Mouse (Mus musculus) layer of hippocampus, adult 8-10 months (tissue): ENCODE measurements around the gene Wtap. TPM values are rescaled to one million over a fixed set of nuclear protein-coding genes. Genes with fewer than 3 reads are reported as not detected.
"Not testable (repeated sequence)": the region's sequence is repeated elsewhere in the genome, so short reads cannot be mapped to it uniquely, and the experiment has no call there.

Experiments used
- DNase-seq, 2 experiments: peaks; one replicate each; pipeline ENCODE4 v3.0.0; 2022; ENCODE audit warnings: low spot score in 2 of 2
- total RNA-seq, 4 experiments: library from RNA; stranded (reverse); gene quantifications; 2 replicates each; pipeline ENCODE4 v1.2.4; 2022

The Wtap gene
- 10 to 100 TPM; 54.6 to 58.4 (median 55.5) TPM for total RNA-seq

DNA sequence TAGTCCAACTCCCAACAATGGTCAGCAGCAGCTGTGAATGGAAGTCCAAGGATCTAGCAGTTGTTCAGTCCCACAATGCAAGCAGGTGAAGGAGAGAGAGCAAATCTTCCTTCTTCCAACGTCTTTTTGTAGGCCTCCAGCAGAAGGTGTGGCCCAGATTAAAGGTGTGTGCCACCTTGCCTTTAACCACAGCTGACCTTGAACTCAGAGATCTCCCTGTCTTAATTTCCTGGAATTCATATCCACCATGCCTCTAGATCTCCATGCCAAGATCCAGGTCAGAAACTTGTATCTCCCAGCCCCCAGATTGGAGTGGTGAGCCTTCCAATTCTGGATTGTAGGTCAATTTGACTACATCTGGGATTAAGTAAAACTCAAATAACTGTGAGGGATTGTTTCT, at the start of gene Wtap:
TSS of gene Wtap (minus strand) at position 101 of the 400 bp plus-strand sequence.
- DNase-seq: no peak

DNA sequence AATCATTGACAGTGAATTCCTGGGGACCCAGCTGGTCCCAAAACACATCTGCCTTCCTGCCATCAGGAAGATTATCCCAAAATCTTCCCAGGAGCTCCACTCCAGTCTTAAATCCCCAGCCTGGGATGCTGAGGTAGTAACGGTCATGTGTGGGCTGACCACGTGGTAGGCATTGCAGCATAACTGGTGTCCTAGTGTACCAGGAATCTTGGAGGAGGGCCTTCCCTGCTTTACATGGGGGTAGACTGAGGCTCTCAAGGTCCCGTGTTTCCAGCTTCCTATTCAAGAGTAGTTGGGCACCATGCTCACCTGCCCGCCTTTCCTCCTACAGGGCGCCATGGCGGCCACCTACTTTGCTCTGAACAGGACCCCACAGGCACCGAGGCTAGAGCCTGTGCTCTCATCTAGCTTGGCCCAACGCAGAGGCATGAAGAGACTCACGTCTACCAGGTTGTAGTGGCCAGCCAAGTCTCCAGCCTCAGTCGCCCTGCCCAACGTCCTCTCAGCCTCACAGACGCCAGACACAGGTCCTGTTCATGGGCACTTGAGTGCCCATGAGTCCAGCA, 42.7 kb upstream of the Wtap start:
- DNase-seq: not testable (repeated sequence)

DNA sequence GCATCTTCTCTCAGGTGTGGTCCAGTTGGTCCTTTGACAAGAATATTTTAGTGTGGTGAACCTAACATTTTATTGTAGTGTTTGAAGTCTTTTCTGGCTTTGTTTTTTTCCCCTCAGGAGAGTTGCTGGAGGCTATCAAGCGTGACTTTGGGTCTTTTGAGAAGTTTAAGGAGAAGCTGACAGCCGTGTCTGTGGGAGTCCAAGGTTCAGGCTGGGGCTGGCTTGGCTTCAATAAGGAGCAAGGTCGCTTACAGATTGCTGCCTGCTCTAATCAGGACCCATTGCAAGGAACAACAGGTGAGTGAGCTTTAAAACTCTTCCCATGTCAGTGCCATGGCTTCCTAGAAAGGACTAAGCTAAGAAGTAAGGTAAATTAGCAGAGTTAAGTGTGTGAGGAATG, 19.3 kb upstream of the Wtap start:
- no peak for DNase-seq

DNA sequence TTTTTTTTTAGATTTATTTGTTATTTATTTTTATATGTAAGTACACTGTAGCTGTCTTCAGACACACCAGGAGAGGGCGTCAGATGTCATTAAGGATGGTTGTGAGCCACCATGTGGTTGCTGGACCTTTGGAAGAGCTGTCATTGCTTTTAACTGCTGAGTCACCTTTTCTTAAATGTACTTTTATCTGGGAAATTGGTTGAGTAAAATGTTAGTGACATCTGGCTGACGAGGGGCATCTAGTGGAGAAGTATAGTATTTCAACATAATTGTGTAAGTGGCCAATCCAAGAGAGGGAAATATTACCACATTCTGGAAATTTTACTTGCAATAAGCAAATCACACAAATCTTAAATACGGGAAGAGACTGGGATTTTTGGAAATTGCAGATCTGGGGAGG, 15.9 kb upstream of the Wtap start:
- peak in 1 of 2 experiments; percentile 23 for DNase-seq

DNA sequence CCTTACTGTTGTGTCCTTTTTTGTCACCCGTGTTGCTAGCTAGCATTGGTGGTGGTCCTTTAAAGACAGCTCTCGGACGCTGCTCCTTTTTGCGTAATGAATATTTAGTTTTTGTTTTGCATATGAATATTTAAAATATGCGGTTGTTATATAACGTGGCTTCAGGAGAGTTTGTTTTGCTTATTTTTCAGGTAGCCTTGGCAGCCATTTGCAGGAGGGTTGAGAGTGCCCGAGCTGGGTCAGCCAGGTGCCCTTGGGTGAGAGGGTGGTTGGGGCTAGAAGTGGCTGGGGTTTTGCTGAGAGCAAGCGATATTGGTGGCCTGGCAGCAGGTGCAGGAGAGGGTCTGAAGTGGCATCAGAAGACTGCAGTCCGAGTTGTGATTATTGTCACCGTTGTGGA, 14.6 kb upstream of the Wtap start:
- peak in 1 of 2 experiments; percentile 18 for DNase-seq

DNA sequence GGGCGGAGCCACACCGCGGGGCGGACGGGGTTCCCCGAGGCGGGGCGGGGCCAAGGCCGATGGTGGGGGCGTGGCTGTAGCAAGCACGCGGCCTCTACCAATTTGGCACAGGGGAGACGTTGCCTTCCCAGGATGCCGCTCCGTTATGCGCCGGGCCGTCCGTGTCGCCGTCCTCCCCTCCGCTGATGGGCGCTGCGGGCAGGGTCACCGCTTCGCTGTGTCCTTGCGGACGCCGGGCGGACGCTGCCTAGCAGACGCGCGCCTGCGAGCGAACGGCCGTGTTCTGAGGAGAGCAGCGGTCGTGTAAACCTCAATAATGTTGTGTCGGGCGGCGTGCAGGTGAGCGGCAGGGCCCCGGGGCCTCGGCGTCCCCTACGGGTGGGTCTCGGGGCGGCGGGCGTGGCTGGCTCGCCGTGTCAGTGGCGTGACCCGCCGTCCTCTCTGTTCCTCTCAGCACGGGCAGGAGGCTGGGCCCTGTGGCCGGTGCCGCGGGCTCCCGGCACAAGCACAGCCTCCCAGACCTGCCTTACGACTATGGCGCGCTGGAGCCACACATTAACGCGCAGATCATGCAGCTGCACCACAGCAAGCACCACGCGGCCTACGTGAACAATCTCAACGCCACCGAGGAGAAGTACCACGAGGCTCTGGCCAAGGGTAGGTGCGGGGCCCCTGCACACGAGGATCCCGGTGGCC, 13.9 kb upstream of the Wtap start:
- DNase-seq: peak; percentile 96 to 97

DNA sequence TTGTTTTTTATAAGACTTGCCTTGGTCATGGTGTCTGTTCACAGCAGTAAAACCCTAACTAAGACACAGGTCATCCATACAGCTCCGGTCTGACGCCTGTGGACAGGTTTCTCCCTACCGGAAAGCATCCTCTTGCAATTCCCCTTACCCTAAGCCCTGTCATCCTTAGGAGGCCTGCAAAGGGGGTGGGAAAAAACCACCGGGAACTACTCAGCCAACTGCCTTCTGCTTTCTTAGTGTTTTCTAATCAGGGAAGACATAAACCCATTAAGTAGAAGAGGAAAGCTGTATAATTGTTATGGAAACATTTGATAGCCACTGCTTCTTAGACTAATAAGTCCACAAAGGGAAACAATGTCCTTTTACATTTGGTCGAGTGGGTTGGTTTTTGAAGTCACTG, 13.0 kb upstream of the Wtap start:
- DNase-seq: no peak

DNA sequence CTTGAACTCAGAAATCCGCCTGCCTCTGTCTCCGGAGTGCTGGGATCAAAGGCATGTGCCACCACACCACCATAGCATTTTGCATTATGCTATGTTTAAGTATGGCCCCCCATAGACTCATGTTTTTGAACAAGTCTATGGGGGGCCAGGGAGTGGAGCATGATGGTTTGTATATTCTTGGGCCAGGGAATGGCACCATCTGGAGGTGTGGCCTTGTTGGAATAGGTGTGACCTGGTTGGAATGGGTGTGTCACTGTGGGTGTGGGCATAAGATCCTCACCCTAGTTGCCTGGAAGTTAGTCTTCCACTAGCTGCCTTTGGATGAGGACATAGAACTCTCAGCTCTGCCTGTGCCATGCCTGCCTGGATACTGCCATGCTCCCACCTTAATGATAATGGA, 12.6 kb upstream of the Wtap start, which contains the start of gene Sod2:
TSS of gene Sod2 (plus strand) at position 301 of the 400 bp plus-strand sequence.
- not testable (repeated sequence) for DNase-seq

DNA sequence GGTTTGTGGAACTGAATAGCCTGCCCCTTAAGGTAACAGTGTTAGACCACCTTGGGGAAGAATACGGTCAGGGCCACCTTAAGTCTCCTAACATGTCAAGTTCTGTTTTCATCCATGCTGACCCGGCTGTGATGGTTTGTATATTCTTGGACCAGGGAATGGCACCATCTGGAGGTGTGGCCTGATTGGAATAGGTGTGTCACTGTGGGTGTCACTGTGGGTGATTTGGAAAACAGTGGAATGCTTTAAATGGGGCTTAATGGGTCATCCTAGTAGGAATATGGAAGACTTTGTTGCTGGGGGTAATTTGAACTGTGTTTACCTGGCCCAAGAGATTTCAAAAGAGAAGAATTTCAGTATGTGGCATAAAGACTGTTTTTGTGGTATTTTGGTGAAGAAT, 10.5 kb upstream of the Wtap start:
- DNase-seq: not testable (repeated sequence)

DNA sequence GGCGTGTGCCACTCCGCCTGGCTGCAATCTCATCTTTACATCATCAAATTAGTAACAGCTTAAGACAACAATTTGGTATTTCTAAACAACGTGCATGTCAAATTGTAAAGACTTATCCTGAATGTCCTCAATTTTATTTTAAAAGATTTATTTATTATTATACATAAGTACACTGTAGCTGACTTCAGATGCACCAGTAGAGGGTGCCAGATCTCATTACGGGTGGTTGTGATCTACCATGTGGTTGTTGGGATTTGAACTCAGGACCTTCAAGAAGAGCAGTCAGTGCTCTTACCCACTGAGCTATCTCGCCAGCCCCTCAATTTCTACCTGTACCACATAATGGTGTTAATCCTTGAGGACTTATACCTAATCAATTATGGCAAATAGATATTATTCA, 8.3 kb upstream of the Wtap start:
- not testable (repeated sequence) for DNase-seq

DNA sequence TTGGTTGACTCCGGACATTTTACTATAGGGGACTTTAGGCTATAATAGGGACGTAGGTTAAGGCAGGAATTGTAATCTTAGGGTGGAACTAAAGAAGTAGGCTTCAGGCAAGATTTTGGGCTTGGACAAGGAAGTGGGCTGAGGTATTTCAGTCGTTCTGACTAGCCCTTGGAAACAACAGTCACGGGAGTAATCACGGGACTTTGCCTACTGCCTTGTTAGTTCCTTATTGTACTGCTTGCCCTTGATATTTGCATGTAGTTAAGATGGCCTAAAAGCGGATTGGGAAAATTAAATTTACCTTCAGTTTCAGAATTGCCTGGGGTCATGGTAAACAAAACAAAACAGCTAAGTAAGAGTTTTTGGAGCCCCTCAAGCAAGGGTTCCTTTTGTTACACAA, 5.1 kb upstream of the Wtap start:
- DNase-seq: no peak

DNA sequence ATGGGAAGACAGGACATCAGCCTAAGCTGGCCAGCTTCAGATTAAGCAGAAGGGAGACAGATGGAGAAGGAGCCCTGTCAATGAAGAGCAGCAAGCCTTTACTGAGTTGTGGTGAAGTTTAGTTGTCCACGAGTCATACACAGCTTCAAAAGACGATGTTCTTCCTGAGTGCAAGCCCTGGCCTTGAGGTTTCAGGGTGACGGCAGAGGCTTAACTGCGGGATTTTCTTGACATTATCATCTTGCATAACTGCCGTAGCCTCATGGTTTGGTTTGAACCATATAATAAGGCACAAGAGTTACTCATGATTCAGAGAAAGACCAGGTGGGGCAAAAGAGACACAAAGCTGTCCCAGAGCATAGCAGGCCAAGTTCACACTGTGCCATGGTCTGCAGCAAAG, 3.9 kb upstream of the Wtap start:
- no peak for DNase-seq

DNA sequence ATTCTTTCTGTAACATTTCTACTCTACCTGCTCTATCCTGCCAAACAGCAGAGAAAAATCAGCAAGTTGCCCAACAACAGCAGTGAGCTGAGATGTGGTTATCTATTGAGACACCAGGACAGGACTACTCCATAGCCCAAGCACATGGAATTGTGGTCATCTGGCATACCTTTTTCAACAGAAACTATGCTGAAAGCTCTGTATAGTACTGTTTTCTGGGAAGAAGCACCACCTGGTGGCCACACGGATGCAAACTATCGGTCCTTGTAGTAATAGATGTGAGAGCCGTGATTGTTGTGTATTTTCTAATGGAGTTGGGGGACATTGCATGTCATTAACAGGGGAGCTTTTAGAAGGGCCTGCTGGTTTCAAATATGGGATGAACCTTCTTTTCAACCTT, 2.4 kb upstream of the Wtap start:
- peak in 1 of 2 experiments; percentile 59 for DNase-seq

DNA sequence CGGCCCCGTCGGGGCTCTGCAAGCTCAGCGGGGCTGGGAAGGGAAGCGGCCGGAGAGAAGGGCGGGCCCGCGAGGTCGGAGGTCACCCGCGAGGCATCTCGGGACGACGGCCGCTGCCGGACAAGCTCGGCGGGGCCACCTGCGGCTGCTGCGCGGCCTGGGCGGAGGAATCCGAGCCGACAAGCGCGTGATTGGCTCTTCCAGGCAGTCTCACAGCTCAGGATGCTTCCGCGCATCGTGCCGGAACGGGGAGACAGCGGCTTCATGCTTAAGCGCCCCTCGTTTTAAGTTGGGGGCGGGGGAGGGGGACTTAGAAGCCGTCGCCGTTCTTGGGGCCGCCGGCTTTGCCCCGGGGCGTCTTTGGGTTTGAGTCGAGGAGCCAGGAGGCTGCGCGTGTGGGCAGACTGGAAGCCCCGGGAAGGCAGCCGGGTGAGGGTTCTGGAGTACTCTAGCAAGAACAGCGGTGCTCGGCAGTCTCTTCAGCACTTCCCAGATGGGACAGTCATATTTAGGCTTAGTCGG, 1.4 kb downstream of the Wtap start:
- peak; percentile 91 to 92 for DNase-seq

DNA sequence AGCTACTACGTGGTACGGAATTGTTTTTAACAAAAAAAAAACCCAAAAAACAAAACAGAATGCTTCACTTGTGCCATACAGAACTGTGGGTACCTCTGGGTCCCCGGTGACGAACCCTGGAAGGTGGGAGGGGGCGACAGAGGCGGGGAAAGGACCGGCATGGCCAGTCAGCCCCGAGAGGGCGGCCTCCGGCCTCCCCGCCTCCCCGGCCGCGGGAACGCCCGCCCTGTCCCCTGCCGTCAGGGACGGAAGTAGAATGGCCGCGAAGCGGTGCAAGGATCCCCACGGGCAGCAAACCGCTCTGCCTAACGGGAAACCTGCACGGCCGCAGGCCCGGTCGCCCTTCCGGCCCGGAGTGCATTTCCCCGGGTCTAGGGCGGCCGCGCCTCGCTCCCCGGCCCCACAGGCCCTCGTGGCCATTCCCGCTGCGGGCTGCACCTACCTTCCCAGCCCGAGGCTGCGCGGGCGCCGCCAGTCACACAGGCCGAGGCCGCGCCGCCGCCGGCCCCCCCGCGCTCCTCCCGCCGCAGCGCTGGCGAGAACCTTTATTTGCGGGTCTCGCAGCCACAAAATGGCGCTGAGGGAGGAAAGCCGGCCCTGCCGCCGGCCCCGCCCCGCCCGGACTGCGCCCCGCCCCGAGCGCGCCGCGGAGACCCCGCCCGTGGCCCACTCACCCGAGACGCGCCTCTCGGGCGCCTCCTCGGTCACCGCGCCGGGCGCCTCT, 2.2 kb downstream of the Wtap start:
- peak; percentile 66 to 80 for DNase-seq

DNA sequence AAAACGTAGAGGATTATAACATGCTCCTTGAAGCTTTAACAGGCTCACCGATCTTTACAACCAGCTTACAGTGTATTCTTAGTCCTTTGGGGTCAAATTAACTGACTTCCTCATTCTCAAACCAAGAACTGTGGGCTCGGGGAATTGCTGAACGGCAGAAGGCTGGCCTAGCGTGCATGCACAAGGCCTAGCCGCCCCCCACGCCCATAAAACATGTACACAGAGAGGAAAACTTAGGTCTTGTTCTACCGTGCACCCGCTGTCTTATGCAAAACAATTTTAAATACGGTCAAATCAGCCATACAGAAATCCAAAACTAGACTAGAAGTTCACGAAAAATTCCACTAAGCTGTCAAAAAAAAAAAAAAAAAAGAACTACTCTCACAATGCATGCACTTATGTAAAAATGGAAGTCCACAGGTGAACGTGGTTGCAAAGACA, 2.8 kb downstream of the Wtap start:
- DNase-seq: no peak

DNA sequence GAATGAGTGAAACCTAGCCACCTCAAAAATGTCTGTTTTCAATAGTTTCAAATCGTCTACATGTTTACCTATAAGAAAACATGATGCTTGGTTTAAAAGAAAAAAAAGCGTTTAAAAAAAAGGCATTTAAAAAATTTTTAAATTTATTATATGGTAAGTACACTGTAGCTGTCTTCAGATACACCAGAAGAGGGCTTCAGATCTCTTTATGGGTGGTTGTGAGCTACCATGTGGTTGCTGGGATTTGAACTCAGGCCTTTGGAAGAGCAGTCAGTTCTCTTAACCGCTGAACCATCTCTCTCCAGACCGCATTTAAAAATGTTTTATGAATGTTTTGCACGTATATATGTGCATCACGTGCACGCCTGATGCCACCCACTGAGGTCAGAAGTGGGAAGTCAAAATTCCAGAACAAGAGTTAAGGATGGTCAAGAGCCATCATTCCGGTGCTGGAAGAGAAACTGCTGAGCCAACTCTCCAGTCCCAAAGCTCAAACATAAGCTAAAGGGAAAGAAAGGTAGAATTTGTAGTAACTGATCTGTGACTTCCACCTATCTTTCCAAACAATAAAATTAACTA, 3.3 kb downstream of the Wtap start:
- no peak for DNase-seq

DNA sequence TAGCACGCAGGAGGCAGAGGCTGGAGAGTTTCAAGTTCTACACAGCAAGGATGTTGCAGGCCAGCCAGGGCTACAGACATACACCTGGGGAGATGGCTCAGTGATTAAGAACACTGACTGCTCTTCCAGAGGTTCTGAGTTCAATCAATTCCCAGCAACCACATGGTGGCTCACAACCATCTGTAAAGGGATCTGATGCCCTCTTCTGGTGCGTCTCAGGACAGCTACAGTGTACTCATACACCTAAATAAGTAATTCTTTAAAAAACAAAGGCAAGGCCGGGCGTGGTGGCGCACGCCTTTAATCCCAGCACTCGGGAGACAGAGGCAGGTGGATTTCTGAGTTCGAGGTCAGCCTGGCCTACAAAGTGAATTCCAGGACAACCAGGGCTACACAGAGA, 5.9 kb downstream of the Wtap start:
- not testable (repeated sequence) for DNase-seq

DNA sequence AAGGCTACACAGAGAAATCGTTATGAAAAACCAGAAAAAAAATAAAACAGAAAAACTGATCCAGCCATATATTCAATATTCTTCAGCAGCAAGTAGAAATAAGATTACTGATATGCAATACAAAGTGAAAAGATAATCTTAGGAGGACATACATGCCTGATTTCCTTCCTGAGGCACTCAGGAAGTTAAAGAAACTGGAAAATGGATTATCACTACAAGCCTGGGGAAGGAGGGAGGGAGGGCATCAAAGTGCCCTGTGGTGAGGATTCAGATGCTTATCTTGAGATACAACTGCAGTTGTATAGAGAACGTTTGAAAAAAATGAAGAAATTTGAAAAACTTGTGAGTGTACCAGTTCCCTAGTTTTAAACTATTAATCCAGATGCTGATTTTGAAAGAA, 10.0 kb downstream of the Wtap start:
- no peak for DNase-seq

DNA sequence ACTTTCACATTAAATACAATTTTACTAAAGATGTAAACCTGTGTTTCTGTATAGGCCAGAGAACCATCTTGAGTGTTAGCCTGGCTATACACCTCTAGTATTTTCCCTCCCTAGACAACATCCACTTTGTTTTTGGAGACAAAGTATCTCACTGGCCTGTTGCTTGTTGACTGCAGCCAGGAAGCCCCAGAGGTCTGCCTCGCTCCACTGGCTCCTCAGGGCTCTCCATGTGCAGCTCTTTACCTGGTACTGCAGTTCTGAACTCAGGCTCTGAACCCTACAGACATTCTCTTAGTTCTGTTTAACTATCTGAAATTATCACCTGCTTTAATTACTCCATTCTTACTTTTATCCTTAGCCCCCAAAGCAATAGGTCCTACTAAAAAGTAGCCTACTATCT, 15.4 kb downstream of the Wtap start:
- no peak for DNase-seq

DNA sequence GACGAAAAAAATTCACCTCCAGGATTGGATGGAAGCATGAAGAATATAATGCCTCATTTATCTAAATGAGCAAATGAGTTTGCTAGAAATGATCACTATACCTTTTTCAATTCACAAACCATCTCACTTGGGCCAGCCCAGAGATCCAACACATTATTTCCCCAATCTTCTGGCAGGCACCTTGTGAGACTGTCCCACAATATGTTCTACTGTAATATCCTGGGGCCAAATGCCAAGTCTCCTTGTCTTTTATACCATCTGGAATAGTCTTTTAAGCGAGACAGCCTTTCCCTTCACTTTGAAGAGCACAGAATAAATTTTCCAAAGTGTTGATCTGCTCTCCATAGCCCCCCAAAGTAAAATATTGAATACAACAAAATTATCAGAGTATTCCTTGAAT, 20.1 kb downstream of the Wtap start:
- no peak for DNase-seq

DNA sequence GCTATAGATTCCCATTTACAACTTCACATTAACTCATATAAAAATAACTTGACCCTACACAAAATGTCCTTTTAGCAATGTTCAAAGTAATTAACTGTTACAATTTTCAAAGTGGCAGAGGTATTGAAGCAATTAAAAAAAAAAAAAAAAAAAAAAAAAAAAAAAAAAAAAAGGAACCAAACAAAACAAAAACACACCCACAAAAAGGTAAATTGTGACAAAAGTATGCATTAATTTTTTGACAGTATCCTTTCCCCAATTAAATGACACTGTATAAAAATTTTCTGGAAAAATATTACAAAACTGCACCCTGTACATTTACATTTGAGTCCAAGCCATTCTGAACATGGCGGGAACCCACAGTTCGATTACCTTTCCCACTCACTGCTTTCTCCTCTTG, 26.8 kb downstream of the Wtap start:
- DNase-seq: no peak
